Mouse (Mus musculus): ENCODE measurements at regions not wholly inside any gene's neighbourhood (a gene's known extent, or its start where the extent isn't known, plus 50 kb on each side); places are given as distances from the start of the nearest gene placed in this dataset.

DNA sequence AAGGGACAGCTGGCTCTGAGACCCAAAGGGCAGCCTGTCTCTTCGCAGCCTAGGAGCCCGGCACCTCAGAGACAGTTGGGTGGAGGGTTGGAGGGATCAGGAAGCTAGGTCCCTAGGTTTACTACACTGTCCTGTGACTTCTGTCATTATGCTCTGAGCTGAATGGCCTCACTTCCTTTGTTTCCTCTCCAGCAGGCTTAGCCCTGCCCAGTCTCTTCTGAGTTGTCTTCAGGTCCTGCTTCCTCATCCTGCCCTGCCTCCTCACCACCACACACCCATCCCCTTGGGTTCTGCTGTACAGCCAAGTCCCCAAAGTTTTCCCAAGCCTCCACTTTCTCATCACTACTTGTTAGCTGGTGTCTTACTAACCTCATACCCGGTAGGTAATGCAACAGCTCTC, 122.7 kb upstream of the Ccdc122 start:
- no peak for DNase-seq

DNA sequence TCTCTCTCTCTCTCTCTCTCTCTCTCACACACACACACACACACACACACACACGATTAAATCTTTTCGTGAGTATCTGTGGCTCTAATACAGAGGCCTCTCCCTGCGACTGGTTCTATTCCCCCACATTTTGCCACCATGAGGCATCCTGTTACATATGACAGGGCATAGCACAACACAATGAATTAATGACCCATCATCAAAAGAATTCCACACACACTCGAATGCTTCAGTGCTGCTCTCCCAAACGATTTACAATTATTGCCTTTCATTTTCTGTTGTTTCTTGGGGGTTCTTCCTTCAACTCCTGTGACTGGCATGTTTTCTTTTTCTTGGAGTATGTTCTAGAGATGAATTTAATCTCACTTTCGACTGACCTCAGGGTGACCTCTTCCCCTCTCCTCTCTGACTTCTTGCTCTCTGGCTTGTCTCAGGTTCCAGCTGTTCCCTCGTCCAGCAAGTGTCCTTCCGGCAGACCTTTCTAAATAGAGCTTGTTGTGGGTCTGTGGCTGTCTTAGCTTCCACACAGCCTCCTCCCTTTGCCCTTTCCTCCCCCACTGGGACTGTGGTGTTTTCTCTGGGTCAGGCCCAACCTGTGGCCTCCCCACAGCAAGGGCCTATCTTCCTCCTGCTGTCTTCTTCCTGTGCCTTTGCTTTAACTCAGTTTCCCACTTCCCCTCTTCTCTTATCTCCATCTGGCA, 124.1 kb upstream of the Ccdc122 start:
- DNase-seq = no peak

DNA sequence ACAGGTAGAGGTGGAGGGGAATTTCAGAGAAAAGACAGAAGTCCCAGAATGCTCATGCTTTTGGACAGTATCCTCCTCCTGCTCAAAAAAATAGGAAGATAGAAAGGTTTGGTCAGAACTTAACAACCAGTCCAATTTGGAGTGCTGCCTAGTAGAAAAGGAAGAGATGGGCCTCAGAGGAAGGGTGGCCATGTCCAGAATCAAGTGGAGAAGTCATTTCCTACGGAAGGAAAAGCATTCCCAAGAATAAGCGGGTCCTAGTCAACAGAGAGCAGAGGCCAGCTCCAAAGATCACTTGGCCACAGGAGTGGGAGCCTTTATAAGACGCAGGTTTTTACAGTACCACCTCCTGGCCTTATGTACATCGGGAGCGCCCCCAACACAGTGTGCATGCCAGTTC, 125.3 kb upstream of the Ccdc122 start:
- DNase-seq = no peak

DNA sequence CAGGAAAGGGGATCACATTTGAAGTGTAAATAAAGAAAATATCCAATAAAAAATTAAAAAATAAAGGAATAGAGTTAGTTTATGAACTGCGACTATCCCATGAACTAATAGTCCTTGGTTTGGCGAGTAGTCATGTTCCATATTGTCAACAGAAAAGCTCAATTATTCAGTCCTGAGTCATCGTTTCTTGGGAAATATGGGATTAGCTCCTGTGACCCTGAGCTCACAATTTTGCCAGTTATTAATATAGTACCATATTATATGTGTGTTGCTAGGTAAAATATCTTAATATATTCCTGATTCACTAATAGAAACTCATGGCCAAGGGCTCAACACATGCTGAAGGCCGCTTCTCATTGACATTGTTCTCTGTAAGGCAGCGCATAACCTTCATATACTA, 126.4 kb upstream of the Ccdc122 start:
- no peak for DNase-seq

DNA sequence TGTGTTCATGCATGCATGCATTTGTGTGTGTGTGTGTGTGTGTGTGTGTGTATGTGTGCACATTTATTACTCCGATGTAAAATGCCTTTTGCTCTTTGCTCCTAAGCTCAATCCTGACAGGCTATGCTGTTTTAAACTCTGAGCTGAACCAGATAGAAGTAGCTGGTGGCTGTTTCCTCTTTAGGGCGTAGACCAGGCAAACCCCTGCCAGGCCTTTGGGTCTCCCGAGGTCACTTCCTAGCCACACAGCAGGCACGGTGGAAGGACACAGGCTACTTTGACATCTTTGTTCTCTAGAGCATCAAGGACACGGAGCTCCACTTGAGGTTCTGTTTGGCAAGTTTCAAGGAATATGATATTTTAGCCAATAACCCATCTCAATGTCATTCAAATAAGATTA, 128.6 kb upstream of the Ccdc122 start:
- DNase-seq = no peak

DNA sequence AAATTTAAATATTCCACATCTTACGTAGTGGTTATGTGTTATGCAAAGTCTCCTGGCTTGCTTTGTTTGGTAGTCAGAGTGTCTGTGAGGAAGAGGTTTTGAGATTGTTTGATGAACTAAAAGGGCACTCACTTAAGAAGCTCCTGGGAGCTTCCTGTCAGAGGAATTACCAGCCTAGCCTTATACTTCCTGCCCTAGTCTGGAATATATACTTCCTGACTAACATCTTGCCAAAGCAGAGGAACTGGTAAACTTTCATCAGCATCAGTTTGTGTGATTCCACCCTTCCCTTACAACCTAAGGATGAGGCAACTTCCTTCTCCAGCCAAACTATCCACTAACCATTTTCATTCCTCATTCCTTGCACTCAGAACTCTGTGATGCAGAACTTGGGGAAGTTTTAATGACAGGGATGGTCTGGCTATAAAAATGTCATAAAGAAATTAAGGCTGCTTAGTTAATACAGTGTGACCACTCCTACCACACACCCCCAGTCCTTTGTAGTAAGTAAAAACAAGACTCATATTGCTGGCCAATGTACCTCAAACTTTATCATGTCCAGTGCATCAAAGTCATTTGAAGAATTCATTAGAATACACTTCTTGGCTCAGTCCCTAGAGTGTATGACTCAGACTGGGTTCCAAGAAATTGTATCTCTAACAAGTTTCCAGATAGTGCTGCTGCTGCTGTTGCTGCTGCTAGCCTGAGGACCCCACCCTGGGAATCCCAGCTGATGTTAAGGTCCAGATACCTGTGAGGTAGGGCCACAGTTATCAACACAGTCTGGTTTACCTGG, 133.4 kb upstream of the Ccdc122 start:
- no peak for DNase-seq

DNA sequence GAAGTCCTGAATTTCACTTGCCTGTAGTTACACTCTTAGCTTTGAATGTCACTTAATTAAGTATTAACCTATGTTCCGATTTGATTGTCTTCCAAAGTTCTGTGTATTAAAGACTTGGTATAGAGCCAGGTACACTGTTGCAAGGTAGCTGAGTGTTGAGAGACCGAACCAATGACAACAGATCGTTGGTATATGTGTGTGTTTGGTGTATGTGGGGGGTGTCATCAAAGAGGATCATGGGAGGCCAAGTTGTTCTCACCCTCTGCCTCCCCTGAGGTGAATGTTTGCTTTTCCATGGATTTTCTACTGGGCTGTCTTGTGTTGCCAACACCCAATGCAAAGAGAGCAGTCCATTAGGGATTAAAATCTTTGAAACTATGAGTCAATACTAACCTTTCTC, 135.1 kb upstream of the Ccdc122 start:
- no peak for DNase-seq

DNA sequence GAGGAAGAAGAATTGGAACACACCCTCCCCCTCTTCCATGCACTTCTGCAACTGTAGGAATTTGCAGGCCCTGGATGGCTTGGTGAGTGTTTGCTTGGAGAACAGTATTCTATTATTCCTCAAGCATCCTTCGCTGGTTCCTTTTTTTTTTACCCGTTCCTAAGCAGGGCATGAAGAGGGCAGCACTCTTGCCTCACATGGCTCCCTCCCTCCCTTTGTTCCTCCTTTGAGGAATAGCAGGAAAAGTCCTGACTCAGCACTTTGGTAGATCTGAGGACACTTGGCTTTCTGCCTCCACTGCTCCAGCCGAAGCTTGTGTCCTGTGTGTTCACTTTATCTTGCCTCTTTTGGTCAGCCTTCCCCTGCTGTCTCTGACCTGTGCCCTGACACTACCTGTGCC, 137.2 kb upstream of the Ccdc122 start:
- no peak for DNase-seq

DNA sequence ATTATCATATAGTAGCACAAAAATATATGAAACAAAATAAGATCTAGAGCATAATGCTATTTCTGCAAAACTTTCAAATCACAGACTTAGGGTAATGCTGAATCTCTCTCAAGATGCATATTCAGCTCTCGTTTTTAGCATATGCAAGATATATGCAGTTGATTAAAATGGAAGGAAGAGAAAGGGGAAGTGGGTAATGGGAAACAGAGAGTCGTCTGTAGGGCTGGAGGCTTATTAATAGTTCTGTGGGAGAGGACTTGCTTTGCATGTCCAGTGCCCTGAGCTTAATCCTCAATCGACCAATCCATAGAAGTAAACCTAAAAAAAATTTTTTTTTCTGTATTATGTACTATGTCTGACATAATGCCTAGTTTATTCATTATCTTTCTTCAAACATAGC, 148.9 kb upstream of the Ccdc122 start:
- DNase-seq = no peak

DNA sequence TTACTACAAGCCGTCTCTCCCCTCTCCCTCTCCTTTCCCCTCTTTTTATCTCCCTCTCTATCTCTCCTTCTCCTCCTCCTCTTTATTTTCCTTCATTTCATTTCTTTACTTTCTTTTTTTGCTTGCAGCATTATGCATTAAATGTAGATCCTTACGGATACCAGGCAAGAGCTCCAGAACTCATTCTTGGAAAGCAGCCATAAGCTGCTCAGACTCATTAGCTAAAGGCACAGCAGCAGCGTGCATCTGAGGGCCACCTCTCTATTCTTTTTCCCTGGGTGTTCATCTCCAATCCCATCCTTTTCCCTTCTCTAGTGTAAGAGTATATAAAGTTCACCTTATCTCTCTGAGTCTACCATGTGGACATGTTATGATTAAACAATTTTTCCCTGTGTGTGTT, 149.4 kb upstream of the Ccdc122 start:
- no peak for DNase-seq

DNA sequence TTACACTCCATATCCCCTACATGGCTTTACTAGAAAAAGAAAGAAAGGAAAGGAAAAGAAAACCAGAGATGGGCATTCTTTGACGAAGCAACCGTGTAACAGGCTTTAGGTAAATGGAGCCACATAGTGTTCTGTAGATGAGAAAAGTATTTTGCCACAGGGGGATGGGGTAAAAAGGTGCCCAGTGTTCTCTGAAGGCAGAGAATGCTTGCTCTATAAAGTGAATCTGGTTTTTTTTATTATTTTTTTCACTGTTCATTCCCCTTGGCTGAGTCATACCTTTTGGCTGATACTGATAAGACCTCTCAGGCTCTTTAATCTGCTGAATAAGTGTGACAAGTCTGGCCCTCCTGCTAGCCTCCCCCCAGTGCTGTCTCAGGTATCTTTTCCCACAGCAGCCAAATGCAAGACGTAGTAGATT, 153.3 kb upstream of the Ccdc122 start:
- DNase-seq = no peak

DNA sequence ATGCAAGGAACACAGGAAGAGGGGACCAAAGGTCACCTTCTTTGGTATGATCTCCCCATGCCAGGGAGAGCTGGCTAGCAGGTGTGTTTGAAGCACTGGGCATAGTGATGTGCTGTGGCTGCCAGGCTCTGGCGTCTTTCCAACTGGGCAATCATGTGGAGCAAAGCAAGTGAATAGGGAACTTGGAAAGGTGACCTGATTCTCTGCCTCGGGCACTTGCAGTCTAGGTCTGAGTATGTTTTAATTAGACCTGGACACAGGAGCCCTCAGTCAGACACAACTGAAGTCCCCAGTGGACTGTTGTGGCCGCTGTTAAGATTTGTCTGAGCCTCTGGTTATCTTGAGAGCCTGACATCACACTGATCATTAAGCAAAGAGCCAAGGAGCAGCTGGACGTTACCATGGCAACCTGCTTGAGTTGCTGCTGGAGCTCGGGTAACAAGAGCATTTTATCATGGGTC, 153.8 kb upstream of the Ccdc122 start:
- DNase-seq = peak; percentile 52

DNA sequence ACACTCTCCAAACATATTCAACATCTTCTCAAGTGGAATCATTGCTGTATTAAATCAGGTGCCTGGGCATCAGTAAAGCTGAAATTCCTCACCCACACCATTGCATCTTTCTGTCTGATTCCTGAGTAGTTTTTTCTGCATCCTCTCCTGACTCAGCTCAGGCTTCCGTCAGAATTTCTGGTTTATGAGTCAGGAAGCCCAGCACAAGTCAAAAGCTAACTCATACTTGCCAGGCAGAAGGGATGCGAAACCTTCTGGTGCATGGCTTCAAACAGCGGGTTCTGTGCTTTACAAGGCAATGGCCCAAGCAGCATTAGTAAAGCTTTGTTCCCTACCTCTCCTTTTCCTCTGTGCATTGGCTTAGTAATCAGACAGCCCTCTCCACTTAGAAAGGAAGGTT, 155.7 kb upstream of the Ccdc122 start:
- no peak for DNase-seq

DNA sequence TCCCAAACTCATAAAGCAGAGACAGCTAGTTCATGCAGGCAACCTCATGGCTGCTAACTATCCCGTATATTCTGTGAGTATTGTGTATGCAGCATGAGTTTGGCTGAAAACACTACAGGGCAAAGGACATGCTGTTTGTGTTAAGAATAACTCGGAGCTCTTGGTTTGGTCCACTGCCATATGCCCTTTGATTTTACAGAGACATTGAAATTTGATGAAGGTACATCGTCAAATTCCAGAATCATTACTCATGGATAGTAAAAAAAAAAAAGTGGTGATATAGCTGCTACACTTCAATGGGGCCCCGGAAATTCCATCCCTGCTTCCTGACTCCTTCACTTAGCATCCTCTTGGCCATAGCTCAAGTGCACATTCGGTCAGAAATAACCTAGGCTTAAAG, 159.3 kb upstream of the Ccdc122 start:
- DNase-seq = no peak

DNA sequence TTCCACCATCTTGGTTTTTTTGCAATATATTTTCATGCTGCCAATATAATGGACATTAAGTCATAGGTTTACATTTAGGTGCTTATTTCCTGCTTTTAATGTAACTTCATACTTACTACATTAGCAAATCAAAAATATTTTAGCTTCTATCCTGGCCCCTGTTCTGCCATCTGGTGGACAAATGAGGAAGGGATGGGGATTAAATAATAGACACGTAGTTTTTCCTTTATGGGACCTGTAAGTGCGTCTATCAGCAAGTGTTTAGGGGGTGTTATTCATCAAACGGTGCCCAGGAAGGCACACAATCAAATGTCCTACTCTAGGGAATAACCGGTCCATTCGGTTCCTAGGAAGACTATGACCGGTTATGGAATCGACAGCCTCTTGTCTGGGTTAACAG, 160.6 kb upstream of the Ccdc122 start:
- DNase-seq = peak; percentile 80

DNA sequence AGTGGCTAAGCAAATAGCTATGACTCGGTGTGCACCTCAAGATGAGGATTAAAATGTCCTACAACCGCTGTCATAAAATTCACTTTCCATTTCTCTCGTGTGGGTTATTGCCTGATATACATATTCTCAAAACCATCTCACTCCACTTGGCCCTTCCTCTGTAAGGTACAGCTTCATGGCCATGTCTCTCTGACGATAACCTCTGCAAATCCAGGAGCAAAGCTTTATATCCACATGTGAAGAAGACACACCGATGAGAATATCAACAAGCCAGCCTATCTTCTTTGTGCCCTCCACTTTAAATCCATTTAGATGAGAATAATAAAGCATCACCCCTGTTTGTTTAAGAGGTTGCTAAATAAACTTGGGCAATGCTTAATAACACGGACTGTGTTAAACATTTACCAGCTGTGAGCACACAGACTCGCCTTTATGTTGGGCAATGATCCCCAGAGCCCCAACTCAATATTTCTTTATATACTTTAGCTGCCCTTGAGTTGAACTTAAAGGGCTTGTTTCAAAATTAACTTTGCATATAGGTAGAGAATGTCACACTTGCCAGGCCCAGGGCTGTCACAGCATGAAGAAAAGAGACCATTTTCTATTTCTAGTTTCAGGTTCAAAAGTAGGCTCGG, 161.2 kb upstream of the Ccdc122 start:
- no peak for DNase-seq

DNA sequence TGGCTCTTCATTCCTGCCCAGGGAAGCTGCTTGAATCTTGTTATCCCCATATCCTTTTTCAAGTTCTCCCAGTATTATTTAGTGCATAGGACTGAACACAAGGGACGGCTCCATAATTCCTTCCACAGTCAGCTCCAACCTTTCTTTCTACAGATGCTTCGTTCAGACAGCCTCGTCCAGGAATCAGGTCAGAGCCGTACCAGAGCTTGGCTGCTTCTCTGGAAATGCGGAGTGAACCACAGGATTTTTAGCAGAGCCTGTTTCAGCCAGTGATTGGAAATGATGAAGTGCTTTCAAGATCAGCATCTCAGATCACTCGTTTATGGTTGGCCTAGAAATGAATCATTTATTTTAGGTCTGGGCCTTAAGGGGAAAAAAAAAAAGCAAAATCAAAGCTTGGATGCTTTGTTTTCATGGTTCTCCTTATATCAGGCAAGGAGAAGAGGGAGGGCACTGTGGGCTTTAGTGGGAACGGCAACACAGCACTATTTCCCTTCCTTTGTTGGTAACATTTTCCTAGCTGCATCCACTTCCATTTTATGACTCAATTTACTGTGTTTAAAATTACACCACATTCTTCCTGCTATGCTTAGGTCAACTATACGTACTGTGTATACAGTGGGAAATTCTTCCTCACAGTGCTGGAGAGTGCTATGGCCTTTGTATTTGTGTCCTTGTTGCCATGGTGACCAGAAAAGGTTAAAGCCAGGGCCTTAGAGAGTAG, 161.9 kb upstream of the Ccdc122 start:
- DNase-seq = no peak

DNA sequence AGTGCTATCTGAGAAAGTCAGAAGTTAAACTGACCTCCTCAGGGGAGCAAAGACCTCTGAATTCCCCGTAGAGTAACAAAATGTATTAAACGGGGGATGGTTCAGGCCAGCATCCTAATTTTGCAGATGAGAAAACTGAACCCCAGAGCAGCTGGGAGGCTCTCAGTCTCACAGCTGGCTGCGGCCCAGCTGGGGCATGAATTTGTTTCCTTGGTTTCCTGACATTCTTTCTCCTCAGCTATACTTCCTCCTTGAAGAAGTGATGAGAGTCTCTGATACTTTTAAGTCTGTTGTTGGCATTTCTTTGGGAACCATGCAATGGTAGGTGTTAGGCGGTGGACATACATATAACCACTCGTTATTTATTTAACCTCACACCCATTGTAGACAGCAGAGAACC, 162.9 kb upstream of the Ccdc122 start:
- no peak for DNase-seq

DNA sequence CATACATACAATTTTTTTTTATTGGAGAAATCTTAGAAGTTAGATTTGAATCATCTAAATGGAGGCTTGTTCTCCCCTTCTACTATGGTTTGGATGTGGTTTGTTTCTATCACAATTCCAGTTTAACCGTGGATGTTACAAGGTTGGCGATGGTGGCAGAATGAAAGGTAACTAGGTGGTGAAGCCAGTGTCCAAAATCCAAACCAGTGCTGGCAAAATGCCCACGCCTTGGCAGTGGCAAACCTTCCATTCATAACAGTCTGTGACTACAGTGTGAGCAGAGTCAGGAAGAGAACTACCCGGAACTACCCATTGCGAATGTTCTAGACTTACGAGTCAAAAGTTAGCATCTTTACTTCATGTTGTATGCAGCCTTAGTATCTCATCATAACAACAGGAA, 163.6 kb upstream of the Ccdc122 start:
- no peak for DNase-seq

DNA sequence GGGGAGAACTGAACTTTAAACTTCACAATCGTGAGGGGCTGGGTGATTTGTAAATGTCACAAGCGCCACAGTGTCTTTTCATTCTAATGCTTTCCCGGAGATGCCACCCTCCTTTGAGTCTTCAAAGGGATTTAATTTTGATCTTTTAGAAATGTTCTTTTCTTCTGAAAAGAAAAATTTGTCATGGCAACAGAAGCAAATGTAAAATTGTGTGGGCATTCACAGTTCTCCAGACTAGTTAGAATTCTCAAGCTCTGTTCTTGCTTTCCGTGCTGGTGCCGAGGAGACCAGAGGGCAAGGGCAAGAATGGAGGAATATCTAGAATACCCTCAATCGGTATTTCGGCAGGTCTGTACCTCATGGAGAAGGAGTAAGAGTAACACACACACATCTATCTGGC, 164.1 kb upstream of the Ccdc122 start:
- no peak for DNase-seq

DNA sequence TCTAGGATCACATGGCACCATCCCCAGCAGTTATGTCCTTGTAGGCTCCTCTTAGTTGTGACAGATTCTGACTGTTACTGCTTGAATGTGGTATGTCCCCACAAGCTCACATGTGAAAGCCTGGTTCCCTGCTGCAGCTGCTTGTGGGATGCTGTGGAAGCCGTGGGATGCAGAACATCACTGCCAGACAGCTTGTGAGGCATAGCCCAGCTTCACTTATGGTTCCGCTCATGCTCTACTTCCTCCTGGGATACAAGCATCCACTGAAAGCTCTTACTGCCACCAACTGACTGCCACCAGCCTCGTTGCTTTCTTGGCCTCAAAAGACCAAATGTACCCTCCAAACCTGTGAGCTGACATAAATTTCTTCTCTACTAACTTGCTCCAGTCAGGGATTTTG, 167.7 kb upstream of the Ccdc122 start:
- DNase-seq = no peak

DNA sequence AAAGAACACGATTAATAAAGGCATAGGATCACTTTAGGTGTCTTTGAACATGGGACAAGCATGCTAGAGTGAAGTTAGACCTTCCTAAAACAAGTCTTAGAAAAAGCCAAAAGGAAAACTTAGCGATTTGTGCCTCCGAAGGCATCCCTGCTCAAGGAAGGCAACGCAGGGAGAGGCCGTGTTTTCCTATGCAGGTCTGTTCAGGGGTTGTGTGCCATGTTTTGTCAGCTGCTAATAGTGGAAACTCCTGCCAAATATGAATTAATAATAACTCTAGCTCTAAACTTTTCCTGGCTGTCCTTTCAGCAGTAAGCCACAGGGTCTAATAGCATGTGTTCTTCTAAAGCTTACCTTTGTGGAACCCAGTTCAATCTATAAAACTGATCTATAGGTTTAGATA, 168.4 kb upstream of the Ccdc122 start:
- no peak for DNase-seq

DNA sequence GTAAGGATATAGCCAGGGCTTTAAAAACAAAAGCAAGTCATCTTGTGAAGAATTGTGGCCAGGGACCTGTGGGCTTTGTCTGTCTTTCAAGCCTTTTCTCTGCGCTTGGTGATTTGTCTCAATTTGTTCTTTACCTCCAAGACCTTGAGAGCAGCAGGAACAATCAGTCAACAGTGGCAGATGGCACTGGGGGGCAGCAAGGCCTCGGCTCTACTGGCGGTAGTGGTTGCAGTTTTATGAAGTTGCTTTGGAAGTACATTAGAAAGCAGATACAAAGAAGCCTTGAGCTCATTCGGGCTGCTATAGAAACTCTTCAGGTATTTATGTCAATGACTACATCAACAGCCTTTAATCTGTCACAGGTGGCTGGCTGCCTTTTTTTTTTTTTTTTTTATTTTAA, 171.9 kb upstream of the Ccdc122 start:
- no peak for DNase-seq

Measured in lung, postnatal 14 days (tissue).